Mouse (Mus musculus): ENCODE results near the gene Tmem151b. TPM values are rescaled to one million over a fixed set of nuclear protein-coding genes. Genes with fewer than 3 reads are reported as not detected.

The Tmem151b gene
- polyA plus RNA-seq, 1 experiment from 2014 or later, result 9.2 TPM

GRCm38 (mm10) chr17:45572103-45573086, 22.9 kb upstream of the Tmem151b start:
- under 1% methylated on average over 56 of the region's 57 CpGs for WGBS
- Histone ChIP-seq H3K36me3 (peaks cover 44% of the 10 kb centered on the region), H3K27ac (peak overlapping the region; percentile 97), H3K27me3 (no peaks in the 10 kb centered on the region), H3K4me2 (replicated peaks) (peak overlapping the region; percentile 78), H3K4me1 (peaks cover 20% of the 10 kb centered on the region), H3K4me3 (peak overlapping the region; percentile 98), H3K9me3 (no peaks in the 10 kb centered on the region), H3K9ac (peak overlapping the region; percentile 99)
- peak; percentile 54 for ATAC-seq (ENCODE audit: insufficient number of reproducible peaks, insufficient read depth, low FRiP score, low TSS enrichment)

GRCm38 (mm10) chr17:45569999-45570398, 20.5 kb upstream of the Tmem151b start:
- peaks cover 28% of the 10 kb centered on the region for H3K4me1 ChIP-seq
- WGBS, result 84% methylated on average over 4 of the region's 4 CpGs

DNA sequence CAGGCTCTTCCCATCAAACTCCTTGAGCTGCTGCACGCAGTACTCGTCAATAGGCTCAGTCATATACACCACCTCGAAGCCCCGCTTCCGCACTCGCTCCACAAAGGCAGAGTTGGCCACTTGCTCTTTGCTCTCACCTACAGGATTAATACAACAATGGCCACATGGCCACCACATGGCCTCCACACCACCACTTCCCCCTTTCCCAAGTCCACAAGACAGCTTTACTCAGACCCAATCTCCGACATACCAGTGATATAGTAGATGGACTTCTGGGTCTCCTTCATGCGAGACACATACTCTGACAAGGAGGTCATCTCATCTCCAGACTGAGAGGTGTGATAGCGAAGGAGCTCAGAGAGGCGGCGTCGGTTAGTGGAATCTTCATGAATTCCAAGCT, 19.5 kb upstream of the Tmem151b start:
- Histone ChIP-seq H3K9me3 (no peaks in the 10 kb centered on the region), H3K4me1 (peaks cover 28% of the 10 kb centered on the region), H3K4me2 (replicated peaks) (no peak overlapping the region), H3K27me3 (no peaks in the 10 kb centered on the region), H3K27ac (no peak overlapping the region), H3K36me3 (peaks cover 58% of the 10 kb centered on the region), H3K9ac (no peak overlapping the region), H3K4me3 (no peak overlapping the region)
- ATAC-seq (ENCODE audit: insufficient number of reproducible peaks, insufficient read depth, low FRiP score, low TSS enrichment), result no peak
- 88% methylated on average over 12 of the region's 12 CpGs for WGBS

More at GRCm38 (mm10) chr17:45569999-45570398, 20.5 kb upstream of the Tmem151b start:
- Histone ChIP-seq H3K27ac (no peak overlapping the region; the same call in 1 of the 2 replicates), H3K9me3 (no peaks in the 10 kb centered on the region), H3K4me3 (no peak overlapping the region), H3K9ac (peak overlapping the region; percentile 15; the same call in 1 of the 2 replicates), H3K36me3 (peaks cover 58% of the 10 kb centered on the region), H3K4me2 (replicated peaks) (no peak overlapping the region), H3K27me3 (no peaks in the 10 kb centered on the region)
- ATAC-seq (ENCODE audit: insufficient number of reproducible peaks, insufficient read depth, low FRiP score, low TSS enrichment), result no peak

GRCm38 (mm10) chr17:45567162-45567601, 17.7 kb upstream of the Tmem151b start:
- ATAC-seq (ENCODE audit: insufficient number of reproducible peaks, insufficient read depth, low FRiP score, low TSS enrichment), result no peak
- Histone ChIP-seq H3K27ac (0 out of 2 replicates have a peak overlapping the region, but pooled peaks have one; percentile 46), H3K36me3 (peaks cover 58% of the 10 kb centered on the region), H3K4me1 (peaks cover 28% of the 10 kb centered on the region), H3K27me3 (no peaks in the 10 kb centered on the region), H3K4me3 (no peak overlapping the region), H3K9ac (no peak overlapping the region), H3K9me3 (no peaks in the 10 kb centered on the region), H3K4me2 (replicated peaks) (no peak overlapping the region)
- WGBS, result 36% methylated on average over 4 of the region's 4 CpGs

GRCm38 (mm10) chr17:45566360-45567161, 17.1 kb upstream of the Tmem151b start:
- Histone ChIP-seq H3K36me3 (peaks cover 55% of the 10 kb centered on the region), H3K4me1 (peaks cover 24% of the 10 kb centered on the region), H3K9ac (no peak overlapping the region), H3K4me3 (no peak overlapping the region), H3K27ac (peak overlapping the region; percentile 46; the same call in 1 of the 2 replicates), H3K4me2 (replicated peaks) (no peak overlapping the region), H3K9me3 (no peaks in the 10 kb centered on the region), H3K27me3 (no peaks in the 10 kb centered on the region)
- ATAC-seq (ENCODE audit: insufficient number of reproducible peaks, insufficient read depth, low FRiP score, low TSS enrichment), result no peak
- 69% methylated on average over 18 of the region's 18 CpGs for WGBS

DNA sequence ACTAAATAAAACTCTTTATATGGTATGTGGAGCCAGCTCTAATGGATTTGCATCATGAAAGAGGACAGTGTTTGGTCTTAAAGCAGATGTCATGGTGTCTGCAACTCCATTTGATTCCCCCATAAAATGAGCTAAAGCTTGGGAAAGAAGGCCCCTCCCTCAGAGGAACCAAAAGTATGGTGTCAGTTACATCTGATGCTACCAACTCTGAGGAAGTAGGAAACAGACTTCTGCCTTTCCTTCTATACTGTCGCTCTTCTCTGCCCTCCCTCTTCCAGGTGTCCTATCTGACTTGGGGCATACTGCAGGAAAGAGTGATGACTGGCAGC, 16.5 kb upstream of the Tmem151b start:
- ATAC-seq (ENCODE audit: insufficient number of reproducible peaks, insufficient read depth, low FRiP score, low TSS enrichment), result no peak
- peak overlapping the region; percentile 41; the same call in 1 of the 2 replicates for H3K27ac ChIP-seq
- H3K4me2 ChIP-seq (replicated peaks), result no peak overlapping the region
- H3K9ac ChIP-seq, result no peak overlapping the region
- WGBS, result 75% methylated on average over 1 of the region's 1 CpGs
- H3K9me3 ChIP-seq, result no peaks in the 10 kb centered on the region
- H3K4me3 ChIP-seq, result no peak overlapping the region
- no peaks in the 10 kb centered on the region for H3K27me3 ChIP-seq
- H3K36me3 ChIP-seq, result peaks cover 50% of the 10 kb centered on the region
- peaks cover 18% of the 10 kb centered on the region for H3K4me1 ChIP-seq

GRCm38 (mm10) chr17:45565103-45565502, 15.6 kb upstream of the Tmem151b start:
- Histone ChIP-seq H3K9me3 (no peaks in the 10 kb centered on the region), H3K4me1 (peaks cover 13% of the 10 kb centered on the region), H3K4me2 (replicated peaks) (peak overlapping the region; percentile 96), H3K27ac (peak overlapping the region; percentile 77; the same call in 1 of the 2 replicates), H3K4me3 (peak overlapping the region; percentile 87), H3K9ac (peak overlapping the region; percentile 90), H3K36me3 (peaks cover 41% of the 10 kb centered on the region), H3K27me3 (no peaks in the 10 kb centered on the region)
- WGBS, result 92% methylated on average over 11 of the region's 11 CpGs
- ATAC-seq (ENCODE audit: insufficient number of reproducible peaks, insufficient read depth, low FRiP score, low TSS enrichment), result no peak

- no peak; the same call in 1 of the 2 replicates for ATAC-seq (ENCODE audit: insufficient number of reproducible peaks, insufficient read depth, low FRiP score, low TSS enrichment)
- Histone ChIP-seq H3K36me3 (peaks cover 36% of the 10 kb centered on the region), H3K27me3 (no peaks in the 10 kb centered on the region), H3K4me2 (replicated peaks) (peak overlapping the region; percentile 96), H3K9ac (peak overlapping the region; percentile 90), H3K9me3 (no peaks in the 10 kb centered on the region), H3K27ac (peak overlapping the region; percentile 77), H3K4me3 (peak overlapping the region; percentile 87), H3K4me1 (peaks cover 13% of the 10 kb centered on the region)
- 7% methylated on average over 18 of the region's 18 CpGs for WGBS
Measured at GRCm38 (mm10) chr17:45564531-45565084, 15.1 kb upstream of the Tmem151b start.

GRCm38 (mm10) chr17:45563655-45564530, 14.4 kb upstream of the Tmem151b start, which contains the start of gene Slc35b2:
TSS of gene Slc35b2 (plus strand) at chr17:45563874.
- Histone ChIP-seq H3K27me3 (no peaks in the 10 kb centered on the region), H3K36me3 (peaks cover 29% of the 10 kb centered on the region), H3K4me1 (peaks cover 13% of the 10 kb centered on the region), H3K9me3 (no peaks in the 10 kb centered on the region), H3K9ac (peak within 1 kb of the TSS; percentile 90), H3K4me2 (replicated peaks) (peak within 1 kb of the TSS; percentile 96), H3K27ac (peak within 1 kb of the TSS; percentile 77), H3K4me3 (peak within 1 kb of the TSS; percentile 87)
- WGBS, result 2% methylated on average over 47 of the region's 61 CpGs
- peak; percentile 72 for ATAC-seq (ENCODE audit: insufficient number of reproducible peaks, insufficient read depth, low FRiP score, low TSS enrichment)

- H3K9me3 ChIP-seq, result no peaks in the 10 kb centered on the region
- no peak for ATAC-seq (ENCODE audit: insufficient number of reproducible peaks, insufficient read depth, low FRiP score, low TSS enrichment)
- H3K4me2 ChIP-seq (replicated peaks), result no peak overlapping the region
- no peak overlapping the region for H3K27ac ChIP-seq
- no peak overlapping the region for H3K9ac ChIP-seq
- H3K4me1 ChIP-seq, result peaks cover 14% of the 10 kb centered on the region
- whole genome bisulfite sequencing, result 75% methylated on average over 12 of the region's 12 CpGs
- no peak overlapping the region for H3K4me3 ChIP-seq
- H3K36me3 ChIP-seq, result peaks cover 22% of the 10 kb centered on the region
- H3K27me3 ChIP-seq, result no peaks in the 10 kb centered on the region
Measured at GRCm38 (mm10) chr17:45563216-45563615, 13.7 kb upstream of the Tmem151b start.
